Mouse (Mus musculus) gastrocnemius, postnatal 4 days (tissue): Measurements from ENCODE around the gene Pde4a. TPM values are rescaled to one million over a fixed set of nuclear protein-coding genes. Genes with fewer than 3 reads are reported as not detected.
"Not testable (repeated sequence)": the region's sequence is repeated elsewhere in the genome, so short reads cannot be mapped to it uniquely, and the experiment has no call there.

ENCODE experiments used
- DNase-seq, 2 experiments: peaks; one replicate each; pipeline ENCODE4 v3.0.0; 2021 to 2022; ENCODE audit warnings: low spot score in 2 of 2, mixed read lengths in 2 of 2
- total RNA-seq, 2 experiments: library from RNA; stranded (reverse); gene quantifications; 2 replicates each; pipeline ENCODE4 v1.2.3; 2021

Pde4a gene
- total RNA-seq, 2 experiments from 2014 or later: 11.6 to 13.8 TPM

DNA sequence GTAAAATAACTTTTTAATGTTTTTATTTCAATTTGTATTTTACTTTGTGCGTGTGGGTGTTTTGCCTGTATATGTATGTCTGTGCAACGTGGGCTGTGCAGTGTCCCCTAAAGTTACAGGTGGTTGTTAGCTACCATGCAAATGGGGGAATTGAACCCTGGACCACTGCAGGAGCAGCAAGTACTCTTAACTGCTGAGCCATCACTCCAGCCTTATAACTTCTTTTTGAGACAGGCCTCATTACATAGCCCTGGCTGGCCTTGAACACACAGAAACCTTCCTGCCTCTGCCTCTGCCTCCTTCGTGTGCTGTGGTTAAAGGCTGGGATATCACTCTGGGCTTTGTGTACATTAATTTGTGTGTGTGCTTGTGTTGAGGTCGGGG, 73.9 kb downstream of the Pde4a start:
- DNase-seq: no peak

DNA sequence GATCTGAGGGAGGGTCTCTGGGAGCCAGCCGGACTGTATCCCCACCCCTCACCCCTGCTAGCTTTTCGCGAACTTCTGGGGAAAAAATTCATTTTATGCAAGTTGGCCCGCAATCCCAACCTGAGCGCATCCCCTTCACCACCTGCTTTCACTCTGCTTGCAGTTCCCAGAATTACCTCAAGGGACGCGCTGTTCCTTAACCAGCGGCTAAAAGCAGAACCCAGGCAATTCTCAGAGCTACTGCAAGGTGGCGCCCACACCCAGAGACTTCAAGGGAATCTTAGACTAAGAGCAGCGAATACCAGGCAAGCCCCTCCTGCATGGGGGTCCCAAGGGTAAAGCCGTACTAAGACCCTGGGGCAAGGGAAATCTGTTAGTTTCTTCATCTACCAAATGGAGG, 75.8 kb downstream of the Pde4a start:
- peak in 1 of 2 experiments; percentile 74 for DNase-seq

DNA sequence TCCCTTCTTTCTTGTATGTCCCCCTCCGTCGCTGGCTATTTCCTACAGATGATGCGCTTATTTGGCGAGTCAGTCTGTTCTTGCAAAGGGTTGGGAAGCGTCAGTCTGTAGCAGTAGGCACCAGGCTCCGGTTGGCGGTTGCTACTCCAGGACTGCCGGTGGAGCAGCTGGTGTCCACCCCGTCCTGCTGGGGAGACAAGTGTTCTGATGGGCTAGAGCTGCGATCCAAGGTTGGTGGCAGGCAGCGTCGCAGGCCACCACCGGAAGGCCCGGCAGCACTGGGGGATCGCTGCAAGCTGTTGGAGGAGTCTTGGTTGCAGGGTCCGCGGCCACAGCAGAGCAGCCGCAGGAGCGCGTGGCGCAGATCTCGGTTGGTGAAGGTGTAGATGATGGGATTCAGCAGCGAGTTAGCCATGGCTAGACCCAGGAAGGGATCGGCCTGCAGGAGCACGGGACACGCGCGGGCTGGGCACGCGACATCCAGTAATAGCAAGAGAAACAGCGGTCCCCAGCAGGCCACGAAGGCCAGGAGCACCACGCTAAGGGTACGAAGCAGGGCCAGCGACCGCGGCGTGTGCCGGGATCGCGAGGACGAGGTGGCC, 78.4 kb downstream of the Pde4a start:
- no peak for DNase-seq

DNA sequence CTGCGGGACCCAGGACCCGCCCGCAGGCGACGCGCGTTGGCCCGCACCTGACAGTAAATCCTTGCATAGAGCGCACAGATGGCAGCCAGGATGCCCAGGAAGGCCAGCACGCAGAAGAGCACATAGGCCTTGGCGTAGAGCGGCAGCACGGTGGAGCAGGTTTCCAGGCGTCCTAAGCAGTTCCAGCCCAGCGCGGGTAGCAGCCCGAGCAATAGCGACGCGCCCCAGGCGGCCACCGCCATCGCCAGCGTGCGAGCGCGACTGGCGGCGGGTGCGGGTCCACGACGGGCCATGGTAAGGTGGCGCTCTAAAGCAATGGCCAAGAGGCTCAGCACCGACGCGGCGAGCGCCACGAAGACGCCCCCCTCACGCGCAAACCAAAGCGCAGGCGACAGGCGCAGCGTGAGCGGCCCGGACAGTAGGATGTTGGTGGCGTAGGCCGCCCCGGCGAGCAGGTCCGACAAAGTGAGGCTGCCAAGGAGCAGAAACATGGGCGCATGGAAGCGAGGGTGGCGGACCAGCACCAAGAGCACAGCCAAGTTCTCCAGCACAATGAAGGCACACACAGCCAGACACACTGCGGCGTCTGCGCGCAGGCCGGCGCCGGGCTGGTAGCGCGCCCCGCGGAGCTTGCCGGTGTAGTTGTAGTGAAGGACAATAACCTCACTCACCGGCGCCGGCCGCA, 79.1 kb downstream of the Pde4a start:
- DNase-seq: no peak

DNA sequence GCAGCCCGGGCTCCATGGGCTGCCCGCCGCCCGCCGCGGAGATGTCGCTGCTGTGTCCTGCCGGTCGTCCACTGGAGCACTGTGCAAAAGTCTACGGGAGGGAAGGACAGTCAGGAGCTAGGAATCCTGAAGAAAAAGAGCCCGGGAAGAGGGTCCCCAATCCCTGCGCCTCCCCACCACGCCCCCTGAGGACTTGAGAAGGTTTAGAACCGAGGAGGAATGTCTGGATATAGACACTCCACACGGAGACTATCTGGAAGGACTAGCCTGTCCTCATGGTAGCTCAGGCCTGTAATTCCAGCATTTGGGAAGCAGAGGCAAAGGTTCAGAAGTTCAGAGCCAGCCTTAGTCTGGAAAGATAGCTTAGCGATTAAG, 79.6 kb downstream of the Pde4a start:
- DNase-seq: no peak

DNA sequence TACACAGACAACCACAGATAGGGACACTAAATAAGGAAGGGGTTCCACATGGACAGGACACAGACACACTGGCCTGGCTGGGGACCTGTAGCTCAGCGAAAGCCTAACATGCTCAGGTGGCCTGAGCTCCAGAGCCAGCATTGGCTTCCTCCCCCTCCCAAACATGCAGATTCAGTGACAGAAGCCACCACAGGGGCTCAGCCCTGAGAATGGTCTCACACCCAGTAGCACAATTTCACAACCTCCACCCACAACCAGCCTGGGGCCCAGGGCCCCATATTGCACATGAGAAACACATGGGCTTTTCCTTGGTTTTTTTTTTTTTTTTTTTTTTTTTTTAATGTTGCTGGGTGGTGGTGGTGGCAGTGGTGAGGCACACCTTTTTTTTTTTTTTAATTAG, 80.8 kb downstream of the Pde4a start:
- DNase-seq: no peak

DNA sequence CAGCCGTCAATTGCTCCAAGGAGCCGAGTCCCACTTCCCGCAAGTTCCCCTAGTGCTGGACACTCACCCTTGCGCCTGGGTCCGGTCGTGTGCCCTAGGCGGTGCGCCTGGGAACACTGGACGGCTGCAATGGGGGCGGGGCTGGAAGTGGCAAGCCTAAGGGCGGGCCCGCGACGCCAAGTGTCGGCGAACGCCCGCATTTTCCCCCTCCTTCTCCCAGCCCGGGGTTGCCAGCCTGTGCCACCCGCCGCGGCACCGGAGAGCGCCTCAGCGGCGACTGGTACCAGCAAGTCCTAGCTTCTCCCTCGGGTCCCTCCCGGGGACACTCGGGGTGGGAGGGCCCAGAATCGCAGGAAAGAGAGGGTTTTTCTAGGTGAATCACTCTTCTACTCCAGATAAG, 82.8 kb downstream of the Pde4a start, which contains the start of gene S1pr5:
Gene S1pr5, minus strand, starts transcription at position 118 of the 400 bp plus-strand sequence.
- no peak for DNase-seq

DNA sequence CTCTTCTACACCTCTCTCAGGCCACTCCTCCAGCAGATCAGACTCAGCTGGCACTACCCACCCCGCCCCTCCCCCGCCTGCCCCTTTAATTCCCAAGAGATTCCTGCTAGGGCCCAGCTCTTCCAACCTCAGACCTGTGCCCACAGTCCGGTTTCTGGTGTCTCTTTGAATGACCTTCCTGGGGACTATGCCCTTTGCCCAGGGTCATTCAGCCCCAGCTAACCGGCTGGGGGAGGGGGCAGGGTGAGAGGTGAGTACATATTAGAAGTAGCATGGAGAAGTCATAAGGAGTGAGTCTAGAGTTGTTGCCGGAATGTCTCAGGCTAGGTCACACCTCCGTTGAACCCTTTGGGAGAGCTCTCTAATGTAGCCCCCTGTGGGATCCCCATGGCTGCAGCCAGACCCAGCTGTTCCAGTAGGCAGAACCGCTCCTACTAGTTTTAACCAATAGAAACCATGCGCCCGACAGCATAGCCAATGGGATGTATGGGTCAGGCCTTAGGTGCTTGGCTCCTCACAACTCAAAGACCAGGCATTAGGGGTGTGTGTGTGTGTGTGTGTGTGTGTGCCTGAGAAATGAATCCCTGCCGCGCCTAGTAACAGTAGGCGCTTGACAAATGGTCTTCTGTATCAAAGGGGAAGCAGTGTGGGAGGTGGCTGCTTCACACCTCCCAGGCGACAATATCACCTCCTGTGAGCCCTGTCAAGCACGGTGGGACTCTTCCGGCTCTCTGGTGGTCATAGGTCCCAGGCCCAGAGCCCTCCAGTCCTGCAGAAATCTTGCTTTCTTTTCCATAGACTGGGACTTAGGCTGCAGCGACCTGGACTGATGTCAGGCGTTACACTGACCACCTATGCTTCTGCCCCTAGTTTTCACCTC, 84.4 kb downstream of the Pde4a start:
- DNase-seq: no peak

DNA sequence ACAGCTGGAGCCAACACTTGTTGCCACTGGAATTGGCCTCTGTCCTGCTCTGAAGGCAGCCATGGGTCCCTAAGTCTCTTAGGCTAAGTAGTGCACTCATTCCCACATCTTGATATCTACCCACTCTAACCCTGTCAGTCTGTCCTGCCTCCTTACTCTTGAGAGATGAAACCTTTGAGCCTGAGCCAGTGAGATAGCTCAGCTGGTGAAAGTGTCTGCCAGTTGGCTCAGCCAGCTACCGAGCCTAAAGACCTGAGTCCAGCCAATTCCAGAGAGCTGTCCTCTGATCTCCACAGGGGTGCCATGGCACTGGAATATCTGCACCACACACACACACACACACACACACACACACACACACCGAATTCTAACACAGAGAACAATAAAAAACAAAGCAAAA, 85.0 kb downstream of the Pde4a start:
- no peak for DNase-seq

DNA sequence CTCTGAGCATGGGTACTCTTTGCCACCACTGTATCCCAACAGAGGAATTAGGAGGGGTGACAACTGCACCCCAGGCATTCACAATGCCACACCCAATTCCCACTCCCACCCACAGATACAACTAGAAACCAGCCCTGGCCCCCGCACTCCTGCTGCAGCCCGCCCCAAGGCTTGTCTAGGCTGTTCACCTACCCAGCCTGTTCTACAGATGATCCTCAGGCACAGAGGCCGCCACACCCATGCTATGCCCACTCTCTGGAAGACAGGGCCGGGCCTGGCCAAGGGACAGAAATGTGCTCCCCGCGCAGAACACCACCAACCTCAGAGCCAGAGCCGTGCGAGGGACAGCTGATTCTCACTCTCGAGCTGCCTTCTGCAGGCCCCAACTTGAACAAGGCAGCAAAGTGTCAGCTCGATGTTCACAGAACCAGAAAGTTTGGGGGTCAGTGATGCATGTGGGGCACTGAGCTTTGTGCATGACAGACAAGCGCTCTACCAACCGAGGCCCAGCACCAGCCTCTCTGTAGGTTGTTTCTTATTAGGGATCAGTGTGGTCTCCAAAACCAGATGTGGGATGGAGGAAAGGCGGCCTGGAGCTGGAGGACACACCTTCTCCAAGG, 85.7 kb downstream of the Pde4a start:
- DNase-seq: no peak

DNA sequence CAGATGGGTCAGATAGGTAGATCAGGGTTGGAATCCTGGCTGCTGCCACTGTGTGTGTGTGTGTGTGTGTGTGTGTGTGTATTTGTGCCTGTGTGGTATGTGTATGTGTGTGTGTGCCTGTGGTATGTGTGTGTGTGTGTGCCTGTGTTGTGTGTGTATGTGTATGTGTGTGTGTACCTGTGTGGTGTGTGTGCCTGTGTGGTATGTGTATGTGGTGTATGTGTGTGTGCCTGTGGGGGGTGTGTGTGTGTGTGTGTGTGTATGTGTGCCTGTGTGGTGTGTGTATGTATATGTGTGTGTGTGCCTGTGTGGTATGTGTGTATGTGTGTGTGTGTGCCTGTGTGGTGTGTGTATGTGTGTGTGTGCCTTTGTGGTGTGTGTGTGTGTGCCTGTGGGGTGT, 89.2 kb downstream of the Pde4a start:
- no peak for DNase-seq

DNA sequence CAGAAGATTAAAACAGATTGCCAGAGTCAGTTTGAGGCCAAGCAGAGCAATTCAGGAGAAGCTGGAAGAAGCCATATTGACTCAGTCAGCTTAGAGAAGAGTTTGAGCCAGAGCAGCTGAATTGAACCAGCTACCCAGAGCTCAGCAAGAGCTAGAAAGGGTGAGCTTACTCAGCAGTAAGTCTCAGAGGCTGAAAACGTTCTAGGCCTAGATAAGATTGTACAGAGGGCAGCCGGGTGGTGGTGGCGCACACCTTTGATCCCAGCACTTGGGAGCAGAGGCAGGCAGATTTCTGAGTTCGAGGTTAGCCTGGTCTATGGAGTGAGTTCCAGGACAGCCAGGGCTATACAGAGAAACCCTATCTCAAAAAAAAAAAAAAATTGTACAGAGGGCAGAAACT, 90.8 kb downstream of the Pde4a start:
- not testable (repeated sequence) for DNase-seq

DNA sequence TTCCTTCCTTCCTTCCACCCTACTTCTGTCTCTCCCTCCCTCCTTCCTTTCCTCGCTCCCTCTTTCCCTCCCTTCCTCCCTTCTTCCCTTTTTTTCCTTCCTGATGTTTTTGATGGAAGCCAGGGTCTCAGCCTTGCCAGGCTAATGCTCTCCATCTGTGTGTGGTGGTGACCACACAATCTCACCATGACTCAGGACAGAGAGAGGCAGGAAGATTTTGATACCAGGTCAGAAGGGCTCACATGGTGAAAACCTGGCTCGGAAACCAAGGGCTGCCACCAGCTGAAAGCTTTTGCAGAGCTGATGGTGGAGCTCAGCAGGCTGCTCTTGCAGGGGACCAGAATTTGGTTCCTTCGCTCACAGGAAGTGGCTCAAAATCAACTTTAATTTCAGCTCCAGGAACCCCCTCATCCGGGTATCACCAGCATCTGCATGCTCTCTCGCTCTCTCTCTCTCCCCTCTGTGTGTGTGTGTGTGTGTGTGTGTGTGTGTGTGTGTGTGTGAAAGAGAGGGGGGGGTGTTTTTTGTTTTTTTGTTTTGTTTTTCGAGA, 95.1 kb downstream of the Pde4a start:
- no peak for DNase-seq

DNA sequence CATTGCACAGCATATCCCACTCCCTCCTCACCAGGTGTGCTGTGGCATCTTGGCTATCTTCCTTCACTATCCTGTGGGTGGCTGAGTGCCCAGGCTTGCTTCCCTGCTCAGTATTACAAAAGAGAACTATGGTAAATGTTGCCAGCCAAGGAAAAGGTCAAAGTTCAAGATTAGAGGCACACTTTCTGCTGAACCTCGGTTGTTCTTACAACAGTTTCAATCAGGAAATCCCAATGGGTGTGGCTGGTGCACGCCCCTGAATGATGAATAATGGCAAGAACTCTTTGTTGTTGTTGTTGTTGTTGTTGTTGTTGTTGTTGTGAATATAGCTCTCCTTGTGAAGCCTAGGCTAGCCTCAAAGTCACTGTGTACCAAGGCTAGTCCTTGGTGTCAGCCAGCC, 96.3 kb downstream of the Pde4a start:
- no peak for DNase-seq

Other genes starting within 250 kb of the Pde4a start
- gene Dnmt1, start 205.8 kb upstream of the Pde4a start, total RNA-seq: 10 to 100 TPM; 44.5 to 46.0 TPM
- 10 to 100 TPM; 19.8 to 20.2 TPM for gene S1pr2, start 188.9 kb upstream of the Pde4a start, total RNA-seq
- gene Mrpl4, start 163.0 kb upstream of the Pde4a start, total RNA-seq: 10 to 100 TPM; 42.7 to 49.2 TPM
- 1 to 10 TPM; 5.4 to 6.7 TPM for gene Icam1, start 149.7 kb upstream of the Pde4a start, total RNA-seq
- gene Icam4, start 136.3 kb upstream of the Pde4a start, total RNA-seq: not detected
- gene Icam5, start 133.6 kb upstream of the Pde4a start, total RNA-seq: under 1 TPM in 1 of 2 experiments, not detected in 1; 0.08 TPM
- gene Zglp1, start 98.6 kb upstream of the Pde4a start, total RNA-seq: not detected
- under 1 TPM; 0.29 to 0.59 TPM for gene Gm49373, start 92.6 kb upstream of the Pde4a start, total RNA-seq
- gene Fdx1l, start 92.1 kb upstream of the Pde4a start, total RNA-seq: 10 to 100 TPM; 28.6 to 31.6 TPM
- 1 to 10 TPM; 1.3 to 1.7 TPM for gene Gm38431, start 73.7 kb upstream of the Pde4a start, total RNA-seq
- gene Raver1, start 73.7 kb upstream of the Pde4a start, total RNA-seq: 10 to 100 TPM; 33.0 to 37.3 TPM
- gene Tyk2, start 34.5 kb upstream of the Pde4a start, total RNA-seq: 1 to 10 TPM; 9.3 TPM
- 100 to 1,000 TPM; 160 to 163 TPM for gene Cdc37, start 15.7 kb upstream of the Pde4a start, total RNA-seq
- 10 to 100 TPM; 52.2 to 55.0 TPM for gene Keap1, start 73.6 kb downstream of the Pde4a start, total RNA-seq
- gene S1pr5, start 82.7 kb downstream of the Pde4a start, total RNA-seq: under 1 TPM; 0.26 to 0.32 TPM
- gene Atg4d, start 99.6 kb downstream of the Pde4a start, total RNA-seq: 10 to 100 TPM; 28.0 to 30.0 TPM
- gene Kri1, start 122.3 kb downstream of the Pde4a start, total RNA-seq: 10 to 100 TPM; 18.1 to 21.3 TPM
- 10 to 100 TPM; 20.5 to 24.0 TPM for gene Cdkn2d, start 125.7 kb downstream of the Pde4a start, total RNA-seq
- gene Ap1m2, start 146.6 kb downstream of the Pde4a start, total RNA-seq: not detected
- 100 to 1,000 TPM; 139 to 151 TPM for gene Slc44a2, start 155.0 kb downstream of the Pde4a start, total RNA-seq
- 10 to 100 TPM; 65.2 to 75.5 TPM for gene Ilf3, start 202.2 kb downstream of the Pde4a start, total RNA-seq
- 10 to 100 TPM; 15.1 to 18.5 TPM for gene Qtrt1, start 246.1 kb downstream of the Pde4a start, total RNA-seq